Mouse (Mus musculus) cerebellum, adult 2 months (tissue): ENCODE data around the gene Ywhah.

Experiments
- CTCF ChIP-seq: fragments of 200-500 bp; IDR thresholded peaks from 2 replicates; pipeline ENCODE4 v1.5.1; 2011; ENCODE audit warnings: low read depth, mild to moderate bottlenecking, control low read depth, low read length, moderate library complexity, borderline replicate concordance; ENCODE audit not compliant: insufficient read depth
- POLR2A ChIP-seq: fragments of 200-500 bp; IDR thresholded peaks from 2 replicates; pipeline ENCODE4 v1.6.1; 2011; ENCODE audit warnings: low read length, control low read depth, borderline replicate concordance; ENCODE audit not compliant: insufficient read depth

DNA sequence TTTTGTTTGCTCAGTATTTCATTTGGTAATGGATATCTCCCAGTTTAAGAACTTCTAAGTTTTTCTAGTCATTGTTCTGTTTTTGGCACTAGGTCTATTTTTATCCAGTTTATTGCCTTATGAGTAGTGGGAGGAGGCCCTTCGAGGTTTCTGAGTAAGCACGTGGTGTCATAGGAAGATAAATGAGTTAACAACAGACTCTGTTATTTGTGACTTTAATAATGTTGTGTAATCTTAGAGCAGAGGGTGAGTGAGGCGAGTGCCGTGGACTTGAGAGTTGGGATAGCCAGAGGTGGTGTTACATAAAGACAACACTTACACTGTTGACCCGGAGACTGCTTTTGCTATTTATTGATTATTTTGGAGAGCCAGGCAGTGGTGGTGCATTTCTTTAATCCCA lies 5.9 kb downstream of the Ywhah start:
- no peak for TF ChIP-seq CTCF
- no peak for TF ChIP-seq POLR2A
